Mouse (Mus musculus) spleen, adult 2 months (tissue): ENCODE results near the gene Srms. TPM values are rescaled to one million over a fixed set of nuclear protein-coding genes. Genes with fewer than 3 reads are reported as not detected.

Experiments
- DNase-seq, 2 experiments: peaks; one replicate each; pipeline versions ENCODE4 v3.0.0 to v3.0.0-alpha.2; 2012 to 2021; ENCODE audit warnings: low spot score in 2 of 2, low read depth in 1 of 2
- H3K27ac ChIP-seq: fragments of 200-500 bp; 2 replicates; pipeline ENCODE4 v1.5.1; 2012; ENCODE audit warnings: low read length, inconsistent platforms; ENCODE audit not compliant: insufficient read depth
- H3K27me3 ChIP-seq: fragments of 200-500 bp; 2 replicates; pipeline ENCODE4 v1.6.1; 2012; ENCODE audit warnings: mild to moderate bottlenecking, moderate library complexity, low read length, inconsistent platforms; ENCODE audit not compliant: control insufficient read depth, insufficient read depth
- H3K36me3 ChIP-seq: fragments of 200-500 bp; 2 replicates; pipeline ENCODE4 v1.6.1; 2012; ENCODE audit warnings: mild to moderate bottlenecking, low read length, inconsistent platforms; ENCODE audit not compliant: control insufficient read depth, insufficient read depth
- H3K4me1 ChIP-seq: fragments of 200-500 bp; 2 replicates; pipeline ENCODE4 v1.6.1; 2011; ENCODE audit warnings: inconsistent platforms; ENCODE audit not compliant: control insufficient read depth, insufficient read depth, insufficient read length
- H3K4me3 ChIP-seq: fragments of 200-500 bp; 2 replicates; pipeline ENCODE4 v1.5.1; 2011; ENCODE audit warnings: mild to moderate bottlenecking, inconsistent platforms; ENCODE audit not compliant: insufficient read depth, insufficient read length; ENCODE audit errors: extremely low read depth
- CTCF ChIP-seq: fragments of 200-500 bp; IDR thresholded peaks from 2 replicates; pipeline ENCODE4 v1.5.1; 2011; ENCODE audit warnings: mild to moderate bottlenecking, inconsistent platforms; ENCODE audit not compliant: insufficient read depth, insufficient read length, insufficient replicate concordance; ENCODE audit errors: extremely low read depth
- POLR2A ChIP-seq: fragments of 200-500 bp; IDR thresholded peaks from 2 replicates; pipeline ENCODE4 v1.6.1; 2011; ENCODE audit warnings: low read depth, low read length, inconsistent platforms
- WGBS: fragments of 180-500 bp; shearing (Covaris S2); methylation state at CpG from one replicate; pipeline ENCODE4 v1.1.7; 2018; 5-methylcytosine and 5-hydroxymethylcytosine counted together
- polyA plus RNA-seq: library from polyadenylated mRNA; depleted of rRNA; stranded (reverse); fragments of >200 nt; gene quantifications from 2 replicates; pipeline ENCODE4 v1.2.3, GENCODE M21; 2012

Gene Srms
- polyA plus RNA-seq, 1 experiment = 1.4 TPM

GRCm38 (mm10) chr2:181220361-181220760 is 7.4 kb upstream of the Srms start:
- Histone ChIP-seq H3K36me3 (no peaks in the 10 kb centered on the region), H3K27me3 (no peaks in the 10 kb centered on the region), H3K27ac (peak overlapping the region; percentile 60), H3K4me1 (peaks cover 19% of the 10 kb centered on the region; the same call in 1 of the 2 replicates), H3K4me3 (peak overlapping the region; percentile 22; the same call in 1 of the 2 replicates)
- WGBS = 12% methylated on average over 2 of the region's 2 CpGs
- TF ChIP-seq POLR2A (no peak), CTCF (no peak)
- DNase-seq = no peak

DNA sequence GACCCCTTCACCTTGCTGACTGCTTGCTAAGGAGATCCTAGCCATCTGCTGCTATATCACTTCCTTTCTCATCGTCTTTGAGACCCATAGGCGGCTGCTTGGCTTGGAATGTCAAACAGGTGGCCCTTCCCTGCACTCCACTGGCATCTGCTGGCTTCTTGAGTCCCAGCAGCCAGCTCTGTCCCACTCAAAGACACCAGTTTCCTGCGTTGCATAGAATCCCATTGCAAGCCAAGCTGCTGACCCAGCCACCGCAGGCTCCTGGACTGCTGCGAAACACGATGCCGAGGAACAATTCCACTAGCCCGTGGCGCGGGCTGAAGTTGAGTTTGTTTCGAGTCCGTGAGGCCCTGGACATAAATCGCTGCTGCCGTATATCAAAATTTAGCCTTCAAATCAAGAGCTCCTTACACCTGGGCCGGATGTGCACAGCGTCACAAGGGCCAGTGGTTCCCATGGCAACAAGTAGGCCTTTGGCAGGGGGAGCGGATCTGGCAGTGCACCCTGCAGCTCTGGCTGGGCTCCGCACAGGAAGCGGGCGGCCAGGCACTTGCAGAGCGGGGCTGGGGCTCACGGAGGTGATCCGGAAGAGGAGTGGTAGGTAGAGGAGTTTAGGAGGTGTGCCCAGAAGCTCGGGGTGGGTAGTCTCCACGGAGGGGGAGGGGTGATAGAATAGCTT is 6.7 kb upstream of the Srms start, which contains the start of gene Fndc11:
TSS of gene Fndc11 (plus strand) at position 476 of the 679 bp plus-strand sequence.
- peaks cover 19% of the 10 kb centered on the region; the same call in 1 of the 2 replicates for H3K4me1 ChIP-seq
- H3K27me3 ChIP-seq = no peaks in the 10 kb centered on the region
- H3K27ac ChIP-seq = peak within 1 kb of the TSS; percentile 75
- DNase-seq = peak; percentile 89 to 91
- H3K4me3 ChIP-seq = peak within 1 kb of the TSS; percentile 22; the same call in 1 of the 2 replicates
- WGBS = 2% methylated on average over 25 of the region's 25 CpGs
- TF ChIP-seq POLR2A = peak; percentile 2; the same call in 1 of the 2 replicates
- TF ChIP-seq CTCF = no peak
- no peaks in the 10 kb centered on the region for H3K36me3 ChIP-seq

- peak overlapping the region; percentile 75 for H3K27ac ChIP-seq
- no peak for TF ChIP-seq CTCF
- TF ChIP-seq POLR2A = no peak
- DNase-seq = no peak
- no peaks in the 10 kb centered on the region for H3K27me3 ChIP-seq
- peaks cover 19% of the 10 kb centered on the region; the same call in 1 of the 2 replicates for H3K4me1 ChIP-seq
- no peak overlapping the region for H3K4me3 ChIP-seq
- 25% methylated on average over 5 of the region's 5 CpGs for WGBS
- H3K36me3 ChIP-seq = no peaks in the 10 kb centered on the region
Observed at GRCm38 (mm10) chr2:181218881-181219485, 6.0 kb upstream of the Srms start.

DNA sequence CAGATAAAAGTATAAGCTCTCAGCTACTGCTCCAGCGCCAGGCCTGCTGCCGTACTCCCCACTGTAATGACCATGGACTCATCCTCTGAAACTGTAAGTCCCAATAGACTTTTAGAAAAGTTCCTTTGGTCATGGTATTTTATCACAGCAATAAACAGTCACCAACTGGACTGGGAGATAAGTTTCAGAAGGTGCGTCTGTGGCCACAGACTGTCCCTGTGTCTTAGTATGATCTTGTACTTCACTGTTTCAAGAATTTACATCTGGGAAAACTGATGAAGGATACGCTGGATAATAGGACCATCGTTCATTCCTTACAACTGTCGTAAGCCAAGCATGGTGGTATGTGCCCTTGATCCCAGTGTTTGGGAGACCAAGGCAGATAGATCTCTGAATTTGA is 3.1 kb upstream of the Srms start:
- Histone ChIP-seq H3K27ac (no peak overlapping the region), H3K4me3 (no peak overlapping the region), H3K36me3 (no peaks in the 10 kb centered on the region), H3K4me1 (peaks cover 17% of the 10 kb centered on the region; the same call in 1 of the 2 replicates), H3K27me3 (peaks cover 2% of the 10 kb centered on the region; the same call in 1 of the 2 replicates)
- no peak for TF ChIP-seq CTCF
- no peak for TF ChIP-seq POLR2A
- WGBS = 92% methylated on average over 6 of the region's 6 CpGs
- DNase-seq = no peak

DNA sequence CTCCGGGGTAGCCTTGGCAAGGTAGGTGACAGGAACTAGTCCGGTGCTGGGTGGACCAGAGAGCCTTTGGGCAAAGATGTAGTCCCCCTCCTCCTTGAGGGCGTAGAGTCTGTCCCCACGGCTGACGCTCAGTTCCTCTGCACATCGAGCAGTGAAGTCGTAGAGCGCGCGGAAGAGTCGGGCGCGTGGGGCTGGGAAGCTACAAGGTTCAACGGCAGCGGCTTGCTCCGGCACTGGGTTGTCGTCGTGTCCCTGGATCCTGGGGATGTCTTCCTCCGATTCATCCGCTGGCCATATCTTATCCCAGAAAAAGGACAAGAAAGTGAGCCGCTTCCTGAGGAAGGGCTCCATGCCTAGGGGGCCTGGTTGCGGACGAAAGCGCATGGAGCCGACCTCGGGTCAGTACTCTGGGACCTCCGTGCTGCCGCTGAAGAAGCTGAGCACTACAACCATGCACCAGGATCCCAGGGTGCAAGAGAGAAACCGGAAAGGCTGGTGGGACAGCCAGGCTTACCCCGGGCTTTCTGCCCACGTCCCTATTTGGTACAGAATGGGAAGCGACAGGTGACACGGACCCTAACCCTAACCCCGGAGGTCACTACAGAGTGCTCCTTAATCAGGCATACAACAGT is 480 bp downstream of the Srms start:
- H3K27me3 ChIP-seq = peaks cover 2% of the 10 kb centered on the region; the same call in 1 of the 2 replicates
- H3K36me3 ChIP-seq = no peaks in the 10 kb centered on the region
- TF ChIP-seq POLR2A (no peak), CTCF (no peak)
- DNase-seq = no peak
- WGBS = 5% methylated on average over 34 of the region's 34 CpGs
- peak overlapping the region; percentile 54 for H3K4me3 ChIP-seq
- no peaks in the 10 kb centered on the region for H3K4me1 ChIP-seq
- no peak overlapping the region for H3K27ac ChIP-seq

DNA sequence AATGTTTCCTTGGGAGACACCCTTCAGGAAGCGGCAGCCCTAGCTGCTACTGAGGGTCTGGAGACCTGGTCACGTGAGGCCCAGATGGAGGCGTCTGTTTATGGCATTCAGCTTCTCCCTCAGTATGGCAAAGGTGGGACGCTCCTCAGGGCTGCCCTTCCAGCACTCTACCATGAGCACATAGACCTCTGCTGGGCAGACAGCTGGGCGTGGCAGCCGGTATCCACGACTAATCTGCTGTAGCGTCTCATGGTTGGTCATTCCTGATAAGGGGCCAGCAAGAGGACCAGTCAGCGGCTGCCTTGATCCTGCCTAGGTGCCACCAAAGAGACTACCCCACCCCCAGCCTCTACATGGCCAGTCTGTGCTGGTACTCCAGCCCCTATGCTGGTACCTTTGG is 6.9 kb downstream of the Srms start:
- no peak overlapping the region for H3K4me3 ChIP-seq
- no peak overlapping the region for H3K27ac ChIP-seq
- TF ChIP-seq CTCF = no peak
- TF ChIP-seq POLR2A = no peak
- 88% methylated on average over 9 of the region's 9 CpGs for WGBS
- no peaks in the 10 kb centered on the region for H3K4me1 ChIP-seq
- H3K36me3 ChIP-seq = no peaks in the 10 kb centered on the region
- no peaks in the 10 kb centered on the region for H3K27me3 ChIP-seq
- no peak for DNase-seq
